Mouse (Mus musculus) monocyte, adult 5-6 weeks (primary cell): ENCODE measurements around the gene Relb. TPM values are rescaled to one million over a fixed set of nuclear protein-coding genes. Genes with fewer than 3 reads are reported as not detected.

Experiments used
- ATAC-seq: fragments of 153-309, 156-312 bp; replicated peaks from 2 replicates; pipeline ENCODE4 v1.8.0; 2017; ENCODE audit warnings: mild to moderate bottlenecking; ENCODE audit not compliant: low TSS enrichment, insufficient number of reproducible peaks, severe bottlenecking, poor library complexity, low FRiP score
- total RNA-seq: library from RNA; stranded (forward); fragments of 200-1000, 200-491, 200-594 nt; gene quantifications from 3 replicates; pipeline ENCODE4 v1.2.3, GENCODE M21; 2017

The Relb gene
- total RNA-seq: 26.3 to 29.9 TPM (median 27.3 TPM) in 3 replicates

DNA sequence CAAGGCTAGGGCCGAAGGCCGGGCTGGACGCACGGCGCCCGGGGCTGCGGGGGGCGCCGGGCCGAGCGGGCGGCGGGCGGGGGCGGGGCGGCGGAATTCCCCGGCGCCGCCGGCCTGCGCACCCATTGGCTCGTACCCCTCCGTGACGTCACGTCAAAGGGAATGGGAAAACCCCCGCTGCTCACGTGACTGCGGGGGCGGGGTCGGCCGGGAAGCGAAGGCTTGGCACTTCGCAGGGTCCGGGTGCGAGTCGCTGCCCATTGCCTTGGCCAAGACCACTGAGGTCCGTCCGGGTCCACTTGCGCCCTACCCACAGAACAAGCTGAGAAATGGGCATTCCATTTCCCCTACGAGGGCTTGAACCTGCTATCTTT lies at the start of gene Relb:
TSS of gene Relb (minus strand) at position 78 of the 374 bp plus-strand sequence.
- peak; percentile 13; the same call in 1 of the 2 replicates for ATAC-seq

DNA sequence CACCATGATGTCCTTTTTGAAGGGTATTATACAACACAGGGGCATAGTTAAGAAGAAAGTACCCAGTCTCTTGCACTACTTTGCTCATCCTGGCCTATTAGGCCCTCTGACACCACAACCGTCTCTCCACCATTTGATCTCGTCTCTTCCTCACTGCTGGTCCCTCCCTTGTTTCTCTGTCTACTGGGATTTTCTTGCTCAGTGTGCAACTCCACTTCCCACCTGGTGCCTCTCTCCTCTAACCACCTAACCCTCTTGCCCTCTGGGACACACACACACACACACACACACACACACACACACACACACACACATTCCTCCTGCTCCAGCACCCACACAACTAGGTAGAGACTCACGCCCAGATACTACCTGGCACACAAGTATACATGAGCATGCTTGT lies 49.7 kb upstream of the Relb start:
- no peak for ATAC-seq

DNA sequence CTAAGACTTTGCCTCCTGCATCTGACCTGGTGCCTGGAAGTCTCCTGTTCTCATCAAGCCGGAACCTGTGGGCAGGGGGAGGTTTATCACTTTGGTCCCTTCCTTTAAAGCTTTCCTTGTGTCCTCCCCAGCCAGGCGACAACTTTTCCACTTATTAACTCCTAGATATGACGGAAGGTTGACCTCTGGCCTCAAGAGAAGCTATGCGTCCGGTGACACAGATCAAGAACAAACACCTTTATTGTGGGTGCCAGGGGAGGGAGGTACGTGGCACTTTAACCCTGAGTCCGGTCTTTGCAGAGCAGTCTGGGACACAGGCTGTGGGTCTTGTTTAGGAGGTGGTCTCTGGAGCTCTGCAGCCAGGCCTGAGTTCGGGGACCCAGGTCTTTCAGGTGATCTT lies 48.6 kb upstream of the Relb start, which contains the start of gene Apoc2:
TSS of gene Apoc2 (minus strand) at position 70 of the 400 bp plus-strand sequence.
- ATAC-seq: no peak

DNA sequence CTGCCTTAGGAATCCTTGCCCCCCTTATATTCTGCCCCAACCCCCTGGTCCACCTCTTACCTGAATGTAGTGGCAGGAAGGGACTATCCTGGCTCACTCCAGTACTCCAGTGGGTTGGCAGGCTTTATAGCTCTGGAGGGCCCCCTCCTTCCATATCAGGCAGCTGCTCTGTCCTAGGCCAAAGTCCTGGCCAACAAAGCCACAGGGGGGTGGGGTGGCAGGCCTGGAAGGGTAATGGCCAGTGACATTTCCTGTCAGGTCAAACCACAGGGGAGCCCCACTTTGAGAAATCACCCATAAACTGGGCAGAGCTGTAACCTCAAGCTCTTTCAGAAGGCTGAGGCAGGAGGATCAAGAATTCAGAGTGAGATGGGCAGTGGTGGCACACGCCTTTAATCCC lies 47.4 kb upstream of the Relb start:
- ATAC-seq: peak; percentile 67

DNA sequence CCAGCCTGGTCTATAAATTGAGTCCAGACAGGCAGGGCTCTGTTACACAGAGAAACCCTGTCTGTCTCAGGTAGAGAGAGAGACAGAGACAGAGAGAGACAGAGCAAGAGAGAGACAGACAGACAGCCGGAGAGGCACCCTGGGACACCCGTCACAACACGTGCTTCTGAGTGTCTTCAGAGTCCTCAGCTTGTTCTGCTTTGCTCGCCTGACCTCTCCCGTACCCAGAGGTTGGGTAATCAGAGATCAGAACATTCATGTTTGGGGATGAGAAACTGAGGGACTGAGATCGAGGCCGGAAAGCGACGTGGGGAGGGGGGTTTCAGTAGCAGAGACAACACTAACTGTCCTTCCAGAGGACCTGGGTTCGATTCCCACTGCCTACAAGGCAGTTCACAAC lies 46.6 kb upstream of the Relb start:
- ATAC-seq: peak; percentile 94

DNA sequence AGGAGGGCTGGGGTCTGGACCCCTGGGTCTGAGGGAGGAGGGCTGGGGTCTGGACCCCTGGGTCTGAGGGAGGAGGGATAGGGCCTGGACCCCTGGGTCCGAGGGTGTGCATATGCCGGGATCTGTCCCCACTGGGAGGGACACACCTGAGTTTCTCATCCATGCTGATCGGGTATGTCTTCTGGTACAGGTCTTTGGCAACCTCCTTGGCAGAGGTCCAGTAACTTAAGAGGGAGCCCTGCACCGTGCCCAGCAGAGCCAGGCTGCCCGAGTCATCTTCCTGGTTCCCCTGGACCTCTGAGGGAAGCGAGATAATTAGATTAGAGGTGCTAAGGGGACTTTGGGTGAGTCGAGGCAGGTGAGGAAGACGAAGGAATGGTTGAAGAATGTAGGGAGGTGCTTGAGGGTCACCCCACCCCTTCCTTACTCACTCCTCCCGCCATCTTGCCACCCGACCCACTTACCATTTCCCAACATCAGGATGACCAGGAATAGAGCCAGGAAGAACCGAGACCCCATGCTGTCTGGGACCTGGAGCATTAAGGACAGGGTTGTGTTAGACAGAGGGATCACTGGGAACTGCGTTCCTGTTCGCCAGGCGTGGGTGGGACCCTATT lies 44.0 kb upstream of the Relb start:
- no peak for ATAC-seq

DNA sequence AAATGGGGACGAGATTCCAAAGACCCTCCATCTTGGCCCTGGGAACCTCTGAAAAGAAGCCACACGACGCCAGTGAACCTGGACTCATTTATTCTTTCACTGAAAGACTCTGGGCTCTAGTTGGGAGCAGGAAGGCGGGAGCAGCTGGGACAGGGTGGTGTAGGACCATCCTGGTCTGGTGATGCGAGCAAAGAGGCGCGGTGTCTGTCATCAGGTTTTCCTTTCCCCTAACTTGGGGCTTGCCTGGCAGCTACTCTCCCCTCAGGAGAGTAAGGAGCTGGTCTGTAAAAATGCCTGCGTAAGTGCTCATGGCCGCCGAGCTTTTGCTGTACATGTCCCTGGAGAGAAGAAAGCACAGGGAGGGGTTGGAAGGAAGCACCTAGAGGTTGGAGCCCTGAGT lies 42.3 kb upstream of the Relb start:
- no peak for ATAC-seq

DNA sequence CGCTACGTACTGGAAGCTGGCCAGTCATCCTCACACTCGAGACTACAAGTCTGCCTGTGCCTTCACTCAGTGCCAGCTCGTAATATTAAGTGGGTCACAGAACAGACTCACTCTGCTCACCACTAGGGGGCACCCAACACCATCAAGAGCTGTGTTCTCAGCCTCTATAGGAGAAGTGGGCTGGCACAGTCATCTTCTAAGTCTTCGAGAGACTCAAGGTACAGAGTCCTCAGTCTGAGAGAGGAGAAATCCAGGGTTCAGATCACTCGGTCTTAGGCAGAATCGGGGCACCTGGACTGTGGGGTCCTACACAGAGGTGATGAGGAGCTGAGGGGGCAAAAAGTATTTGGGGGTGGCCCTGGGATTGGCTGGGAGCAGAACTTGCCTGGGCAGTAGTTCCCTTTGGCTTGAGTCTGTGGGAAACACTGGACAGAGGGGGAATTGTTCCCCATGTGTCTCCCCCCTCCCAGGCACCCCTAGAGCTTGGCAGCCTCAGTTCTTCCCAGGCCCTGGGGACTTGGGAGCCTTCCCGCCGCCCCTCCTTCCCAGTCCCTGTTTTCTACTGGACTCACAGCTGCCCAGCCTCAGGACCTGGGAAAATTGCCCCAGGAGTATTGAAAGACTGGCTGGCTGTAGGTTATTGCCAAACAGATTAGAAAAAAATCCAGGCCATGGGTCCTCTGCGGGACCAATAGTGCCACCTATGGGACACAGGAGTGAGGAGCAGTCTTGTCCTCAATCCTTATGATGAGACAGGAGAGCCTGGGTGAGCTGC lies 39.9 kb upstream of the Relb start:
- peak; percentile 71 for ATAC-seq

DNA sequence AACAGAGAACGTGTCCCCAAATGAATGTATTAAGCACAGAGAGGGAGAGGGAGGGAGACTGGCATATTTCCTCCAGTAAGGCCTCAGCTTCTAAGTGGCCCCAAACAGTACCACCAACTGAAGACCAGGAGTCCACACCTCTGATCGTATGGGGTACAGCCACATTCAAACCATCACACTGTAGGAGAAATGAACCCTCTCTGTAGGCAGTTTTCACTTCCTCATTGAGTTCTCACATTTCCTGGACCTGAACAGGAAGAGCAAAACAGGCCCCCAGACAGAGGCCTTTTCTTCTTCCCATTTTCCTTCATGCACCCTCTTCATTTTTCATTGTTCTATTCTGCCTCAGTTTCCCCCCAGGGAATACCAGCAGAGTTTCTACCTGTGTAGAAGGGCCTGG lies 38.2 kb upstream of the Relb start:
- peak; percentile 30; the same call in 1 of the 2 replicates for ATAC-seq

DNA sequence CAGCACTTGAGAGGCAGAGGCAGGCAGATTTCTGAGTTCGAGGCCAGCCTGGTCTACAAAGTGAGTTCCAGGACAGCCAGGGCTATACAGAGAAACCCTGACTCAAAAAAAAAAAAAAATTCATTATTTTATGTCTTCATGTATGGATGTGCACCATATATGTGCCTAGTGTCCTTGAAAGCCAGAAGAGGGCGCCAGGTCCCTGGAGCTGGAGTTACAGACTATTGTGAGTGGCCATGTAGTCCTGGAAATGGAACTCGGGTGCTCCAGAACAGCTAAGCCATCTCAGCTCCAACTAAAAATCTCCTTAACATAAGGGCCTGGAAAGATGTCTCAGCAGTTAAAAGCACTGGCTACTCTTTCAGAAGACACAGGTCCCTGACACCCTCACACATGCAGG lies 37.5 kb upstream of the Relb start:
- no peak for ATAC-seq

DNA sequence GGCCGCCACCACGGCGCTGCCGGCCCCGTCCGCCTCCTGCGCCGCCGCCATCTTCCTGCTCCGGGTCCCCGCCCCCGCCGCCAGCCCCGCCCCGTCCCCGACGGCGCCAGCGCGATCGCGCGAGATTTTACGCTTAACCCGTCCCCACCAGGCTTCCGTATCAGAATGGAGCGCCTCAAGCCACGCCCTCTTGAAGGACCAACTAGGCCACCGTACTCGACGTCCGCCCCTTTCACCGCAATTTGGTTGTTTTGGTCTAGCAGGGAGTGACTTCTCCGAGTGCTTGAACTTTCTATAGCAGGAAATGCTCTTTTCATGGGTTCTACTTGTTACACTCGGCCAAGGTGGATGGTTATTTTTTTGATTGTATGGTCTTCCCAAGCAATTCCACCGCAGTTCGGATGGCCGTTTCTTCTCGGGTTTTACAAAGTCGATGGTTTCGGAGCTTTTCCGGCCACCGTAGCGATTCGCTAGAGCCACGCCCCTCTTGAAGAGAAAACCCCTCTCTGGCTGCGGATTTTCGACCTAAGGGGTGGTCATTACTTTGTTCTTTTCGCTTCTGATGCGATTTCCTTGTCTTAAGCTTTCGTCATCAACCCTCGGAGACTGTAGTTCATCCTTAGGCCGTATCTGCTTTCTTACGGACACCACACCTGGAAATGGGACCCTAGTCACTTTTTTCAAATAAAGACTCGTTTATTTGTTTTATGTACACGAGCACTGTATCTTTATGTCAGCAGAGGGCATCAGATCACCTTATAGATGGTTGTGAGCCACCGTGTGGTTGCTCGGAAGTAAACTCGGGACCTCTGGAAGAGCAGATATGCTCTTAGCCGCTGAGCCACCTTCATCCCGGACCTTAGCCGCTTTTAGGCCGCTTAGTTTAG lies 36.0 kb upstream of the Relb start, which contains the start of gene Clptm1:
TSS of gene Clptm1 (minus strand) at position 79 of the 887 bp plus-strand sequence.
- ATAC-seq: peak; percentile 64

DNA sequence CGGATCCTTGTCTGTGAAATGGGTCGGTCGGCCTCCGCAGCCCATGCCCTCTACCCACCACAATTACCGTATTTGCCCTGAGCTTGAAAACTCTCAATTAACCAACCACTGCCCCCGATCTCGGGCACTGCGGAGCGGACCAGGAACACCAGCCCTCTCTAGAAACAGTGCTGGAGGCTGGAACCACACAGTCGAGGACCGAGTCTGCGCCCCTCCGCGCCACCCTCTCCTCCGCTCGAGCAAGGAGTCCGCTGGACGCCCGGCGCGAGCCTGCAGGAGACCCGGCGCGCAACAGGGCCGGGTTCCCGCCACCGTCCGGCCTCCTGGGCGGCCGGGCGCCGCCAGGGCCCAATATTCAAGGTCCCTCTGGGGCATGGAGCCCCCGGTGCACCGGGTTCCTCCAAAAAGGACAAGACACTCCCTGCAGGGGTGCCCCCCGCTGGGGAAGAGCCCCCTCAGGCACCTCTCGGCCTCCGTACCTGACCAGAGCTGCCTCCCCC lies 35.3 kb upstream of the Relb start:
- ATAC-seq: no peak

DNA sequence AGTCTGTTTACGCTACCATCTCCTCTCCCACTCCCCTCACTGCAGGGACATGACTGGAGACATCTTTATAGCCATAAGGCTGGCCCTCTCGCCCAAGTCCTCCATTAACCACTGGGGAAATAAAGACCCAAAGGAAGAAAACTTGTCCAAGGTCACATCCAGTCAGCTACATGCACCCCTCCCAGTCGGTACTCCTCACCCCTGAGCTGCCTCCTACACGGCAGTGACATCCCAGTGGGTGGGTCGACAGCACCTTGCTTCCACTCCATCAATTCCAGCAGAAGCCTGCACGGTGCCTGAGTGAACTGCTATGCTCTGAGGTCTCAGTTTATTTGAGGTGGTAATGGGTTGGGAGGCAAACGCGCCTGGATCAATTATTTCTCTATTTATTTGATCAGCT lies 34.7 kb upstream of the Relb start:
- no peak for ATAC-seq

DNA sequence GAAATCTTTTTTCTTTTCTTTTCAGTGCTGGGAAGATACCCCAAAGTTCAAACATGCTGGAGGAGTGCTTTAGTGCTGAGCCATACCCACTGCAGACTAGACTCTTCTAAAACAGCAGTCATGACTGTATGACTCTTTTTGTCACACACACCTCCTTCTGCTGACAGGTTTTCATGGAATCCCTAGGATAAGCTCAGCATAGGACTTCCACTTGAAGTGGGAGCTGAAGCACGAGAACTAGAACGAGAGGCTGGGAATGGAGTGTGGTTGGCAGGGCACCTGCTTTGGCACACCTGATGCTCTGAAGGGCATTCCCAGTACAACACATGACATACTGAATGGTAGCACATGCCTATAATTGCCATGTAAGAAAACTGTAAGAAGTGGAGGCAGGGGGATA lies 23.4 kb upstream of the Relb start:
- no peak for ATAC-seq

DNA sequence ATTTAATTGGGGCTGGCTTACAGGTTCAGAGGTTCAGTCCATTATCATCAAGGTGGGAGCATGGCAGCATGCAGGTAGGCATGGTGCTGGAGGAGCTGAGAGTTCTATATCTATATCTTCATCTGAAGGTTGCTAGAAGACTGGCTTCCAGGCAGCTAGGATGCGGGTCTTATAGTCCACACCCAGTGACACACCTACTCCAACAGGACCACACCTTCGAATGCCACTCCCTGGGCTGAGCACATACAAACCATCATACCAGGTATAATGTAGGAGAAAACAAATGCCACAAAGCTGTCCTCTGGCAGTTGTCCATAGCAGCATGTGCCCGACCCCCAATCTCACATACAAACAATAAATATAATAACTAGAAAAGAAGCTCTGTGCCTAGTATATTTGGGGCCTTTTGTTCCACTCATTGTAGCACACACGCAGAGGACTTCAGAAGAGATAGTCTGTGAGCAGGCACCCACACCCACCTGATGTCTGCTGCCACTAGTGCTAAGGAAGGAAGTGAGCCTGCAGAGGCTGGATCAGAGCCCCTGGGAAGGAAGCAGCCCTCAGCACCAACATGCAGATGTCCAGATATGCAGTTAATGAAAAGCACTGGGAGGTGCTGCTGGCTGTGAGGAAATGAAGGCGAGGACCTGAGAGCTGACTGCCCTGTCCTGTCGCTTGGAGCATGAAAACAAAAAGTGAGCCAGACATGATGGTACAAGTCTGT lies 22.0 kb upstream of the Relb start:
- no peak for ATAC-seq

DNA sequence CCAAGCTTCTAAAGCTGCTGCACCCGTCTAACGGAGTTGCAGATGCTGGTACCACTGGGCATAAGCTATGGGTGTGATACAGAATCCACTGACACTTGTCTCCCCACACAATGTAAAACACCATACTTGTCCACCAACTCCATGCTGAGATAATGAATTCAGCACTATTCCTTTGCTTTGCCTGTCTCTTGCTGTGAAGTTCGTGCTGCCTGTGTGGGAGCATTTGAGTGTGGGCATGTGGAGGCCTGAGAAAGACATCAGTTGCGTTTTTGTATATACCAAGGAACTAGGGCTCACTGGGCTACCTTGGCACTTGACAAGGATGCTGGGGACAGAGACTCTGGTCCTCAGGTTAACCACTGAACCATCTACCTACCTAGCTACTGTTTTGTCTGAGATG lies 12.0 kb upstream of the Relb start:
- ATAC-seq: no peak

DNA sequence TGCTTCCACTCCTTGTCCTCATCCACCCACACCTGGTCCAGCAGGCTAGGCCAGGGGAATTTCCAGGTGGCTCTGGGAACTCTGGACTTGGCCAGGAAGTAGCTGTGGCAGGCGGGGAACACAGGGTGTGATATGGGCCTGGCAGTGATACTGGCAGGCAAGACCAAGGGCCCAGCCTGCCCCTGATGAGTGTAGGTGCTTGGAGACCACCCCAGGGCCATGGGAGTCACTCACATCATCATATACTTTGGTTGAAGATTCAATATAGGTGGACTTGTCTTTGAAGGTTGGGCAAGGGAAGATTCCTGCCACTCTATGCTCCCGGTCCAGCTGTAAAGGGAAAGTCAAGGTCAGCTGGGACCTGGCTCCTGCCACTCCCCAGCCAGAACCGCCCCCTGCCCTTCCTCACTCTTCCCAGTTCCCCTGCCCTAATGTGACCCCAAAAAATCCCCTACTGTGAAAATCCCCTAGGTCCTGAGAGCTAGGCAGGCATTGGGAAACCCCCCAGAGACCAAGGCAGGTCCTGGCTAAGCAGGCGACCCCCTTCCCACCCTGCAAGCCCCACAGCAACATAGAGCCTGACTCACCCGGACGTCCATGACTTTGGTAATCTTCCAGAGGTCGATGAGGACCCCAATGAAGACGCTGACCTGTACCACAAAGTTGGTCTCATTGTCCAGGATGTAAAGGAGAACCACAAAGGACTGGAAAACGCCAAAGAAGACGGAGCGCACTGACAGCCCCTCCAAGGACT lies 6.0 kb upstream of the Relb start:
- ATAC-seq: no peak

DNA sequence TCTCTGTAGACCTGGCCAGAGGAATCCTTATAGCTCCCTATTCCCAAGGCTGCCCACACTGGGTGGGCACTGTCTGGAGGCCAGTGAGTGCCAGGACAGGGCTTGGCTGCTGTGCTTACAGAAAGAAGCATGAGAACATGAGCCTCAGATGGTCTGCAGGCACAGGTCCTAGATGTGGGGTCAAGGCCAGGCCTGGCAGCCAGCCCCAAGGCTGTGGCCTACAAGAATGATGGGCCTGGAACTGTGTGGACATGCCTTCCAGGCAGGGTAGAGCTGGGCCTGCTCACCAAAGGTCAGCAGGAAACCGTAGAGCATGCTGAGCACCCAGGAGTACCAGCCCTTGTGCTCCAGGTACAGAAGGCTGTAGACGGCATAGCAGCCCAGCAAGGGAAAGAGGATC lies 5.4 kb upstream of the Relb start:
- no peak for ATAC-seq
